Mouse (Mus musculus): Measurements from ENCODE around the gene Guk1.
A peak's percentile ranks its signal among the peaks of the same experiment; 100 is the strongest.
"Not testable (repeated sequence)": the region's sequence is repeated elsewhere in the genome, so short reads cannot be mapped to it uniquely, and the experiment has no call there.

The Guk1 gene

DNA sequence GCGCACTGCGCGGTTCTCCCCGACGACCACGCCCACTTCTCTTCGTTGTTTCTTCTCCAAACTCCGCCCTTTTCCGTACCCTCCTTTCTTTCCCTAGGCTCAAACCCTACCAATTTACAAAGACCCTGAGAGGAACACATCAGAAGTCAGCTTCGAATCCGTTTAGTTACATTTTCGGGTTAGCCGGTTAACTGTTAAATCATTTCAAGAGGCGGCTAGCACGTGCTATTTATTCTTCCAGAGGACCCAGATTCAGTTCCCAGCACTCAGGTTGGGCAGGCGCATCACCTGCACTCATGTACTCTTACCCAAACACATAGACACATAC, at the start of gene Guk1:
TSS of gene Guk1 (minus strand) at position 154 of the 328 bp plus-strand sequence.
- no peak for DNase-seq

DNA sequence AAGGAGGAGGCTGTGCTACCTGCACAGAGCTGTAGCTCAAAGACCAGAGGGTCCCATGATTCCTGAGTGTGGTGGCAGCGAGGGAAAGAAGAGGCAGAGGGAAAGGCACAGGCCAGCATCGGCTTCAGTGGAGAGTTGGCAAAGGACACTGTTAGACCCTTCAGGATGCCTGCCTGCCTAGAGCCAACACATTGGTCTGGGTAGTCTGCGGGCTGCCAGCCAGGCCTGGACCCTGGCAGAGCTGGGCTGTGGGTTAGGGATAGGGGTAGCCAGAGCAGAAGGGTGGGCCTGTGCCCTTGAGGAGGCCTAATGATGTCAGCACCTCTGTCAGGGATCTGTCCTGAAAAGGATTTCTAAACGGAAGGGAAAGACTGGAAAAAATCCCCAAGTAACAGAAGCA, 47.8 kb upstream of the Guk1 start:
- no peak for DNase-seq

DNA sequence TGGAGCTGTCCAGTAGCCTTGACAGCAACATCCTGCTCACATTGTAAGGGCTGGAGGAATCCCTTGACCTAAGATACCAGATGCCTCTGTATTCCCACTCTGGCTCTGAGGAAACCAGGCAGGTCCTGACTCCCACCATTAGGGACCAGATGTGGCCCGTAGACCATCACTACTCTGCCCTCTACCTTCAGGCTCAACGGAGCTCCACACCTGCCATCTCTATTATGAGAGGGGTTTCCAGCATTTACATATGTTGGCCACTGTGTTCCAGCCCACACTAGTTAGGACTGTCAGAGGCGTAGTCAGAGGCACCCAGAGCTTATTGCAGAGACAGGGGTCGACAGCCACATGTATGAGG, 47.4 kb upstream of the Guk1 start:
- DNase-seq: no peak

DNA sequence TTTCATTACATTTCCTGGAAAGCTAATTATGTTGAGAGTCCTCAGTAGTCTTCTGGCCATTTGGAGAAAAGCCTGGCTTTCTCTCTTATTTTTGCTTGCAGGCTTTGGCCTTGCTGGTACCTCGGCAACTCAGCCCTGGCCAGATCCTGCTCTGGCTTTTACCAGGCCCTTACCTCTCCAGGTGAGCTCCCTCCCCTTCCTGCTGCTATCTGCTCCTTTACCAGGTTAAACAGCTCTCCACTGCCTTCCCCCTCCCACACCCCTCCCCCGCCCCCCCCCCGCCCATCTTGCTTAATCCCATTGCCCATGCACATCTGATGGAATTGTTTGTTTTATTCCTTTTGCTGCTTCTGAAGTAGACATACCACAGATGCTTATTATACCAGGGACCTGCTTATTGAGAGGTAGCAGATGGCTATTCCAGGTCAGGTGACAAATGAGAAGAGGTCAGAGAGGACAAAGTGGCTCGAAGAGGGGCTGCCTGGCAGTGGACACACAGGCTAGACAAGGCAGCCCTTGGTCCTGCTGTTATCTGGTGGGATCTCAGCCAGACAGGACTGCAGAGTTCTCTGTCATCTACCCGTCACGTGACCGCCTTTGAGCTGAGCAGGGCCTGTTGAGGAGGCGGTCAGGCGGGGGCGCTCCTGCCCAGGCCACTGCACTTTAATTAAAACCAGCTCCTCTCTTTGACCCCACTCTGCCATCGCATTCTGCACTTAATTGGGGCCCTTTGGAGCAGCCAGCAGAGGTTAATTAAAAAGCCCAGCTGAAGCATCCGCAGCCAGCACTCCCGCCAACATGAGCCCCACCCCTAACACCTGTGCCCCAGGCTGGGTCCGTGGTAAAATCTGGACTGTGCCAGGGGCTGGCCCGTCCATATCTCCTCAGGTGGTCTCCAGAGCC, 46.8 kb upstream of the Guk1 start:
- peak; percentile 42 for DNase-seq

DNA sequence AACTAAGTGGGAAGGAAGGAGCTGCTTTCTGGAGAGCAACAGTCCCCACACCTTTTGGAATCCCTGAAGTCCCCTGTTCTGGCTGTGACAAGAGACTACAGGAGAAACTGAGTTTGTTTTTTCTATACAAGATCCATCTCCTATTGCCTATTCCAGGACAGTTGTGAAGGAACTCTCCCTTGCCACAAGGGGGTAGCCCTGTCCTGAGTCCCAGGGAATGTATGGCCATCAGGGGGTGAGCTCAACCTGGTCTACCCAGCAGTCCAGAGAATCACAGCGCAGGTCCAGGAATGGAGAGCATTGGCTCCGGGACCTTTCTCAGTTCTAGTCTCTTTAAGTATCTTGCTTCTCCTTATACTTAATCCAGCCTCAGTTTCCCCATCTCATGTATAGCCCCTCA, 40.8 kb upstream of the Guk1 start:
- DNase-seq: no peak

DNA sequence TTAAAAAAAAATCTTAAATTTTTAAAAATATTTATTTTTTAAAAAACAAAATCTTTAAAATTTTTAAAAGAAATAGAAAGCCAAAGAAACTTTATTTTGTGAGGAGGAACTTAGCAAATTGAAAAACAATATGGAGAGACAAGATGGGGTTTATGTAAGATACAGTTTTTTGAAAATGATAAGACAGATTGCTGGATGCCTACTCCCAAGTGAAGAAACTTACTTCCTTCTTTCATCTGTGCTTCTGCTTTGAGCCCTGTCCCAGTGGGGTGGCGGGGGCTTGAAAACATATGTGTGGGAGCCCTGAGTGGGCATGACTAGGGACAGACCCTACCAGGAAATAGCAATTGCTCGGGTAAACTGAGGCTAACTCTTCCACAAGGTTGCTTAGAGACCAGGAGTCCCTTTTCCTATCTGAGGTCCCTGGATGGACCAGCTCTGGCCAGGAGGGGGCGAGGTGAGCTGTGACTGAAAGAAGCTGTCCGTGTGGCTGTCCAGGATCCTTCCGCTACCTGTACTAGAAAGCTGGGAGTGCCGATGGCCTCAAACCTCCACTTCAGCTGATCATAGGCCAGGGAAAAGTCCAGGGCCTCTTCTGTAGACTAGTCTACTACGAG, 38.2 kb upstream of the Guk1 start:
- no peak for DNase-seq

DNA sequence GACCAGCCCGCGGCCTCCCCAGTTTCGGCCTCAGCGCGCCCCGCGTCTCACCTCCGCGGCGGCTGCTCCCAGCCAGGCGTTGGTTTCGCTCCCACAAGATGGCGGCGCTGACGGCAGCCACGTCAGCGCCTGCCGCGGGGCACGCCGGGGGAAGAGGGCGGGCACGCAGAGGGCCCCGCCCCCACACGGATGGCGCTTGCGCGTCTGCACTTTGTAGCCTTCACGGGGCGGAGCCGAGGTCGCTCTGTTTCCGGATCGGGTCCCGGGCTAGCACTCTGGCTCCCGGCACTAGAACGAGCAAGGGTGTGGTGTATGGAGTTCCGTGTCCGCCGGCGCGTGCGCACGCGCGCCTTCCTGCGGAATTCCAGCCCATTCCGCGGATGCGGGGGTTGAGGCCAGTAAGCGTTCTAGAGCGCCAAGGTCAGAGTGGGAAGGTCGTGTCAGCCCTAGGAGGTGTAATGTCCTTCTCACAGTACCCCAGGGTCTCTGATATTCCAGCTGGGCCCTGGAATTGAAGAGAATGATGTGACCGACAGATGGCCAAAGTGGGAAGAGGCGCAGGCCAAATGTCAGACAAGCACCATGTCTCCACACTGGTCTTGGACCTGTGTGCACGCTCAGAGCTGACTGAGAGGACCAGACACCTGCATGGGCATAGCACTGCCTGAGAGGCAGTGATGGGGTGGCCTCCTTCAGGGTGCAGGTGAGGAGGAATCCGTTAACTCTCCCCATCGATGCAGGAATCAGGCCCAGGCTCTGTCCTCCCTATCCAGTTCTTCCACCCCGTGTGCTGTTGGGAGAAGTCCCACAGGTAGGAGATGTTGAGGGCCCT, 36.3 kb upstream of the Guk1 start, which contains the start of gene Arf1:
TSS of gene Arf1 (minus strand) at position 149 of the 832 bp plus-strand sequence.
- peak; percentile 97 for DNase-seq

DNA sequence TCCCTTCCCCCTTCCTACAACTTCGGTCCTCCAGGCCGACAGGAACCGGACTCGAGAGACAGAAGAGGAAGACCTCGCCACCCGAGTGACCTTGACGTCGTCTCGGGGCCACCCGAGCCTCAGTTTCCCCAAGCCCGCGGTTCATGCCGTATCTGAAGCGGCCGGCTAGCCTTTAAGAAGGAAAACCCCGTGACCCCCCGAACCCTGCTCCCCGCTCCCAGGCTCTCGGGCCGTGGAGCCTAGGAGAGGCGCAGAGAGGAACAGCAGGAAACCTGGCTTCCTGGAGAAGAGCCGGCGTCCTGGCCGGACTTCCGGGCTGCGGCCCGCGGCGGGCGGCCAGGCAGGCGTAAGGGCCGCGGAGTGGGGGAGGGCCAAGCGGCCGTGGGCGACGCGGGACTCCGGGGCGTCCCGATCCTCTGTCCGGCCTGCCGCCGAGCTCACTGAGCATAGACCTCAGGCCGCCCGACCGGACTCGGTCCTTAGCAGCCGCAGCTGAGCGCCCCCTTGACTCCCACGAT, 35.7 kb upstream of the Guk1 start:
- DNase-seq: no peak

DNA sequence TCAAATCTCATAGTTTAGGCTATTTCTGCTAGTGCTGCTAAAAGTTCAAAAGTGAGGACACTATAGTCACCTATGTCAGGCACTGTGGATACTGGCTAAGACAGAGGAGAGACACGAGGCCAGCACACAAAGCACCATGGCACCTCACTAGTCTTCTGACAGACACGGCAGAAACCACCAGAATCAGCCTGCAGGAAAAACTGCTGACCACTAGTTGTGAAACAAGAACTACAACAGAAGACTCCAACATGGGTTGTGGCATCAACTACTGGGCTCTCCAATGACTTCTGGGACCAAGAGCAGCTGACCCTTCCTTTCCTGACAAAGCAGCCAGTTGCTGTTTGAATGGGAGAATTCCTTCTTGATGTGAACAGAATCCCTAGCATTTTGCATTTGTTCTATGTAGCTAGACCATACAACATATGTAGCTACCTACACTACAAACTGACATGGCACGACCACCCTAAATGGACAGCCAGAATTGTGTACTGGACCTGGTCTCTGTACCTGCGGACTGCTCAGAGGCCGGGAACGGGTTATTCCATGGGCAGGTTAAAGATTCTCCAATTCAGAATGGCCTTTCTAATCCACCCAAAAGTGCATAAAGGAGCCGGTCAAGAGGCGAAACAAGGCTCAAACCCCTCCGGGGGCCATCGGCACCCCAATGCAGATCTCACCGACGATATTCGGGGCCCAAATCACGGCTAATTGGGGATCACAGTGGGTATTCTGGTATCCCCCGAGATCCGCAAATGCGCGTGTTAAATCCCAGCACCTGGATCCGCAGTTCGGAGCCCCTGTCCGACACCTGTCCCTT, 35.0 kb upstream of the Guk1 start:
- DNase-seq: no peak

DNA sequence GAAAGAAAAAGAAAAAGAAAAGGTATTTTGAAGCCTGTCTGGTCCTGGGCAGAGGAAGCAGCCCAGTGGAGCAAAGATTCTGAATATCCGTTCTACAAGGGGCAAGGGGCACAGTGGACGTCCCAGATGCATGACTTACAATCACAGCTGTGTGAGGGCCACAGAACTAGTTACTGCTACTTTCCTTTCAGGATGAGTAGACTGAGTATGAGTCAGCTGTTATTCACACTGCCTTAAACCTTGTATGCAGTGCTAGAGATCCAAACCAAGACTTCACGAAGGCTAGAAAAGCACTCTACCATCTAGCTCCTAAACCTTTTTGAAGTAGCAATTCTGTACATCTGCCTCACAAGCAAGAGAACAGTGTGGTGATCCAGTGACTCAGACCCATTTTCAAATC, 34.2 kb upstream of the Guk1 start:
- DNase-seq: no peak

DNA sequence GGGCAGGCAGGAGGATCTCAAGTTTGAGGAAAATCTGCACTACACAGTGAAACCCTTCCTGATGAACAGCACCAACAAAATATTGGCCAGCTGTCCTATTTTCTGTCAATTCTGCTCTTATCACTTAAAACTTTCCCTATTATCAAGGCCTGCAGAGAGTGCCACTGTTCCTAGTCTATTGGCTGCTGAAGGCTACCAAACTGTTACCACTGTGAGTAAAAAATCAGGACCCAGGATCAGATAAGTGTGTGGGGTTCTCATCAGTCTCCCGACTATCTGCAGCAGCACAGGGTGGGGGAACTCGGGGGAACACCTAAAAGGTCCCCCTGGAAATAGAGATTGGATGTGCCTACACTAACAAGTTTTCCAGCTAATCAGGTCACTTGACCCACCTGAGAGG, 33.2 kb upstream of the Guk1 start:
- no peak for DNase-seq

DNA sequence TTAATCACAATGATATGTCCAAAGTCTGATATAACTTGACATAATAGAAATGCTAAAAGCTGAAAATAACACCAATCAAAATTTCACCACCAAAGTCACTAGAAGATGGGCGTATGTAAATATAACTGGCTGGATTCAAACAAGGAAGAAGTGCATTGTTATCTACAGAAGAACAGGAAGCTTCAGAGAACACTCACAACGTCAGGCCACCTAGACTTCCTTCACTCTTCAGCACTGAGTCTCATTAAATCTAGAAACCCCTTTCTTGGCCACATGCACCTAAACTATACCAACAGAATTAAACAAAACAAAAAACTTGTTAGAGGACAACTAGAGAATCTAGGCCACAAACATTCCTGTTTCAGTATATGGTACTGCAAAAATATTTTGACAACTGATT, 32.5 kb upstream of the Guk1 start:
- no peak for DNase-seq

DNA sequence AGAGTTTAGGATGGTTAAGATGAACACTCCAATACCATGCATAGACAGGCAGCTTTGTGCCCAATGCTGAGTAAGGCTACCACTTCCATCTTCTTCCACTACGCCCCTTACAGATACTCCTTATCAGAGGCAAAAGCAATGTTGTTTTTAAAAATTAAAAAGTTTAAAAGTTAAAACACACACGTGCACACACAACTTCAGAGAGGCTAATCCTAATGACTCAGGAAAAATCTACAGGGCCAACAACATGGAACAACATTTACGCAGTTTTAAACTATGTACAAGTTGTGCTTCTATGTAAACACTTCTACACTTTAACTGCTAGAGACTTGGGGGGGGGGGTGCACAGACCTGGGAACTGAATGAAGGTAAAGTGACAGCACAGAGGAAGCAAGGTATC, 32.0 kb upstream of the Guk1 start:
- no peak for DNase-seq

DNA sequence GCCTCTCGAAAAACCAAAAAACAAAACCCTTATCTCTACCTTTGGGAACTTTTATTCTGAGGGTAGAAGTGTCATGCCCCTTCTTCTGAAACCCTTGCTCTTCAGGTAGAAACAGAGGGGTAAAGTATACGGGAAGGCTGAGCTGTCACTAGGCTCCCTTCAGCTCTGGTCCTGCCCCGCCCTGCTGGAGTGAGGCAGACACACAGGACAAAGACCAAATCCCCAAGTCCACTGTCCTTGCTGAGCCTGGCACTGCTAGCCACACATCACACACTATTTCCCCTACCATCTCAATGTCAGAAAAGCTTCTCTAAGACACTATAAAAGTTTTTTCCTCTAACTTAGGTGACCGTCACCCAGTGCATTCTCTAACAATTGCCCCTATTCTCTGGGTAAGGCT, 30.3 kb upstream of the Guk1 start:
- DNase-seq: no peak

DNA sequence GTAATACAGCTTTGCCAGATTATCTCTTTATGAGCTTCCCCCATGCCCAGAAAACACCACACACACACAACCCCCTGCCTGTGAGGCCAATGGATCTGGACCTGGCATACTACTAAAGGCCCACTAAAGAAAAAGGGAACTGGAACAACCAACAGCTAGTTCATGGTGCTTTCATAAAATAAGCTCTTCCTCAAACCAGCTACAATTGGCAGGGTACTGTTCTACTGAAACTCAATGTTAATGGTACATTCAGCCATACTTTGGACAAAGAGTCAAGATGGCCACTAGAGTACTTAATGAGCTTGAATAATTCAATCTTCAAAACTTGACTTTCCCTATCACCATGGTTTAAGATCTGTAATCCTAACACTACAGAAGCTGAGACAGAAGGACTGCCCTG, 29.6 kb upstream of the Guk1 start:
- DNase-seq: no peak

DNA sequence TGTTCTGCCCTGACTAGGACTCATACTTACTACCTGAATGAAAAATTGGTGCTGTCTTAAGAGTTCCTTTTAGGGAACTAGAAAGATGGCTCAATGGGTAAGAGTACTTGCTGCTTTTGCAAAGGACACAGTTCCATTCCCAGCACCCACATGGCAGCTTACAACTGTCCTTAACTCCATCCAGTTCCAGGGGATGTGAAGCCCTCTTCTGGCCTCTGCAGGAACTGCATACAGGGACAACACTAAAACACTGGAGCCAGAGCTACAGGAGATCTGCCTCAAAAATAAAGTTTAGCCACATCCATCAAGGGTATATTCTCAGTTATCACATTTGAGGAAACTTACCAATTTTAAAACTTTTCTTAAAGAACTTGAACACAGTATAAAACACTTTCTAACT, 27.1 kb upstream of the Guk1 start:
- DNase-seq: no peak

DNA sequence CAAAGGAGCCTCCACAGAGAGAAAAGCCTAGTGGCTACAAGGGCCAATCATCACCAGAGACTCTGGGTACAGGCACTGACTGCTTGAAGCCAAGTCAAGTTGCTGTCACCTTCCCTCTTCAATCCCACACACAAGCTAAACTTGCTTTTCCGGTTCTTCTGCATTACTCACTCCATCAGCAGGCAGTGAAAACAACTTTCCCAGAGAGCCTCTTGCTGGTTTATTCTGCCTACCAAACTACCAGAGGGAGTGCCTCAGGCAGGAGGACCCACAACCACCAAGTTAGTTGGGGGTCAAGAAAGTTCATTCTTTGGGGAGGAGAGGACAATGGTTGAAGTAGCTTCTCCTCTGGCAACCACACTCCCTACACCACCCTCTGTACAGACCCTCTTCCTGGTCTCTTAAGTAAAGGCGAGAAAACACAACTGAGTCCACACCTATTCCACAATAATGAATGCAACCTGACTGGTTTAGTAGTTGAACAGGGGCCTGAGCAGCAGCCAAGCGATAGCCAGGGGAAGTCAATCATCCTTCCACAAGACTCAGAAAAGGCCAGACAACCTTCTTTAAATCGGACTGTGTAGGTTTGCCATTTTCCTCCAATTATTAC, 26.5 kb upstream of the Guk1 start:
- no peak for DNase-seq

DNA sequence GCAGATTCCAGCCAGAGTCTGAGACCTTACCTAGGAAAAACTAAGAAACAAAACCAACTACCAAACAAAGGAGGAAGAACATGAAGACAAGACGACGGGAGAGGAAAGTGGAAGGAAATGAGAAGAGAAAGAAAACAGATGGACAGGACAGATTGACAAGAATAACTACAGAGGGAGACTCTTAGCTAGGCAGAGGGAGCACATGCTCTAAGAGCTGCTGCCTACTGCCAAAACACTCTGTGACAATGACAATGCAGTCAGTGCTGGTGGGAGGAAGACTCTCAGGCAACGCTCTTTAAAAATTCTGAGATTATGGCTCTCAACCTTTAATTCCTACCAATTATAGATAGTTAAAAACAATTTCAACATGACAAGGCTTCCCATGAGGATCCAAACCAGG, 24.9 kb upstream of the Guk1 start:
- DNase-seq: no peak

DNA sequence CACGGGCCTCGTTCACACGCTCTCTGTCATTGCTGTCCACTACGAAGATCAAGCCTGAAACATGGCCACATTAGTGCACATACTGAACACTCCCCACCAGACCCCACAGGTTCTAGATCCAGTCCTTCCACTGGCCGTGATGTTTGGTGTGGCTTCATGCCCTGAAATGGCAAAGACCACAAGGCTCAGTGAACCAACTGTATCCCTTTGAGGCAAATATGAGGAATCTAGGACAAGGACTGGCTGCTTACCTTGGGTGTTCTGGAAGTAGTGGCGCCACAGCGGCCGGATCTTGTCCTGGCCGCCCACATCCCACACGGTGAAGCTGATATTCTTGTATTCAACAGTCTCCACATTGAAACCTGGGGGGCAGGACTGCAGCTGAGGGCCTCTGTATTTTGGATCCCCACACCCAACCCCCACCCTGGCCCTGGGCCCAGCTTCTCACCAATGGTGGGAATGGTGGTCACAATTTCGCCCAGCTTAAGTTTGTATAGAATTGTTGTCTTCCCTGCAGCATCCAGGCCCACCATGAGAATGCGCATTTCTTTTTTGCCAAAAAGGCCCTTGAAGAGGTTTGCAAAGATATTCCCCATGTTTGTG, 21.0 kb upstream of the Guk1 start:
- no peak for DNase-seq

DNA sequence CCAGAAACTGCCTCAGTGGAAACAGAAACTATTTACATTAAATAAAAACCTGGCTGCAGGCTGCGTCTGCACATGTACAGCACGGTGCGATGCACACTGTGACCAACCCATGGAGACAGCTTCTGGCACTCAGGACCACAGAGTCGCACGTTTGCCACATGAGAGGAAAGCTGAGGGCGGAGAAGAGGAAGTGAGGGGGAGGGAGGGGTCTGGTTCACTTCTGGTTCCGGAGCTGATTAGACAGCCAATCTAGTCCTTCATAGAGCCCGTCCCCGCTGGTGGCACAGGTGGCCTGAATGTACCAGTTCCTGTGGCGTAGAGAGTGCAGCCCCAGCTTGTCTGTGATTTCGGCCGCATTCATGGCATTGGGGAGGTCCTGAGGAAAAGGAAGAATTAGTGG, 20.3 kb upstream of the Guk1 start:
- DNase-seq: not testable (repeated sequence)

DNA sequence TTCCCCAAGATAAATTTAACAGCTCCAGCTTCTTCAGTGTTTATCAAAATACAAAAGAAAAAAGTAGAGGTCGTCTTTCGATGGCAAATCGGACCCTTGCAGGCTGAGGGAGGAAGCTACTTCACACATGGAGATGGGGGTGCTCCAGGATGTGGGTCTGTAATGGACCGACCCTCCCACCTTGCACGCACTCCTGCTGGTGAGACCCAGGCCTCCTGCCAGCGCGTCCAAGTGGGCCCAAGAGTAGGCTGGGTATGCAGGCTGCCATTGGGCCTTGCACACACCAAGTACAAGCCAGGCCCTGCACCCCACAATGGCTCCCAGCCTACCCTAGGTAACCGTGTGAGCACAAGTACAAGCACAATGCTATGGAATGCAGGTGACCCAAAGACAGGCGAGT, 19.5 kb upstream of the Guk1 start:
- not testable (repeated sequence) for DNase-seq

DNA sequence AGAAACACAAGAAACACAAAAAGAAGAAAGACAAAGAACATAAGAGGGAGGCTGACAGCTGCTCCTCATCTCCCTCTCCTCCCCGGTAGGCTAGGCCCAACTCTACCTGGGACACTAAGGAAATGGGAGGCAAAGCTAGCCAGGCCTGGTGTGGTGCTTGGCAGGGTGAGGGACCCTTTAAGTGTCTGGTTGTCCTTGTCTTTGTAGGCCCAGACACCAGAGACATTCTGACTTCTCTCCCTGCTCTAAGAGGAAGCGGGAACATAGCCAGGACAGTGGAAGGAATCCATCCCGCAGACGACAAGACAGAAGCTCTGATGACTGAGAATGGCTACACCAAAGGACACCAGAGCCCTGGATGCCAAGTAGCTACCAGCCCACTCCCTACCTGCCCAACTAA, 18.0 kb upstream of the Guk1 start:
- no peak for DNase-seq

Measured in right cerebral cortex, postnatal 25 days (tissue).